Mouse (Mus musculus): ENCODE data around the gene Sapcd1.

Sapcd1 gene

GRCm38 (mm10) chr17:35029691-35030532 lies 2.1 kb upstream of the Sapcd1 start:
- DNase-seq = peak; percentile 42 to 64

- DNase-seq = no peak
Measured at GRCm38 (mm10) chr17:35028315-35028714, 499 bp upstream of the Sapcd1 start.

- no peak for DNase-seq
Measured at GRCm38 (mm10) chr17:35026206-35026605, 1.6 kb downstream of the Sapcd1 start.

GRCm38 (mm10) chr17:35024691-35025488 lies 2.9 kb downstream of the Sapcd1 start:
- no peak for DNase-seq

GRCm38 (mm10) chr17:35024261-35024660 lies 3.6 kb downstream of the Sapcd1 start:
- no peak for DNase-seq

- no peak for DNase-seq
Measured at GRCm38 (mm10) chr17:35023756-35024155, 4.1 kb downstream of the Sapcd1 start.

GRCm38 (mm10) chr17:35023221-35023620 lies 4.6 kb downstream of the Sapcd1 start:
- DNase-seq = no peak

GRCm38 (mm10) chr17:35022541-35023060 lies 5.2 kb downstream of the Sapcd1 start:
- no peak for DNase-seq

- DNase-seq = no peak
Measured at GRCm38 (mm10) chr17:35021842-35022477, 5.9 kb downstream of the Sapcd1 start.

GRCm38 (mm10) chr17:35021163-35021808 lies 6.5 kb downstream of the Sapcd1 start:
- peak; percentile 86 to 91 for DNase-seq

- DNase-seq = no peak
Measured at GRCm38 (mm10) chr17:35020551-35020950, 7.3 kb downstream of the Sapcd1 start.

GRCm38 (mm10) chr17:35019894-35020293 lies 7.9 kb downstream of the Sapcd1 start:
- no peak for DNase-seq

- DNase-seq = no peak
Measured at GRCm38 (mm10) chr17:35018171-35018570, 9.6 kb downstream of the Sapcd1 start.

- DNase-seq = no peak
Measured at GRCm38 (mm10) chr17:35017706-35018030, 10.1 kb downstream of the Sapcd1 start.

GRCm38 (mm10) chr17:35016791-35017705 lies 10.8 kb downstream of the Sapcd1 start:
- DNase-seq = no peak

- DNase-seq = no peak
Measured at GRCm38 (mm10) chr17:35016376-35016775, 11.4 kb downstream of the Sapcd1 start, which contains the start of gene Vwa7. Gene Vwa7, plus strand, starts transcription at chr17:35016579.

GRCm38 (mm10) chr17:35015296-35015695 lies 12.5 kb downstream of the Sapcd1 start:
- no peak for DNase-seq

- no peak for DNase-seq
Measured at GRCm38 (mm10) chr17:35013221-35013620, 14.6 kb downstream of the Sapcd1 start.

GRCm38 (mm10) chr17:35012430-35012829 lies 15.4 kb downstream of the Sapcd1 start:
- DNase-seq = no peak

- no peak for DNase-seq
Measured at GRCm38 (mm10) chr17:35011440-35011839, 16.4 kb downstream of the Sapcd1 start.

- no peak for DNase-seq
Measured at GRCm38 (mm10) chr17:35009586-35009985, 18.2 kb downstream of the Sapcd1 start.

Measured in thymus, postnatal 36 days (tissue).